Mouse (Mus musculus) left cerebral cortex, postnatal 4 days (tissue): ENCODE data around the gene Trim46. TPM values are rescaled to one million over a fixed set of nuclear protein-coding genes. Genes with fewer than 3 reads are reported as not detected.

Experiments
- microRNA-seq: library from miRNA; unstranded; fragments of <30 nt; microRNA quantifications from one replicate; pipeline ENCODE4 v1.2.0, GENCODE M21; 2022
- total RNA-seq, 2 experiments: library from RNA; stranded (reverse); gene quantifications; 2 replicates each; pipeline ENCODE4 v1.2.3; 2021

The Trim46 gene
- total RNA-seq, 2 experiments from 2014 or later: 128 to 133 TPM

Small RNA genes lying within 50 kb of the gene (microRNA-seq; reads per million reads assigned to microRNA genes)
- gene Mir92b: 5,777 reads per million, percentile 91 among the genes with 10 or more reads in this experiment

Other genes with a start within 250 kb of the Trim46 start
- gene Rusc1, start 153.0 kb downstream of the Trim46 start, total RNA-seq: 100 to 1,000 TPM; 189 to 196 TPM
- not detected for gene Gm43738, start 145.2 kb downstream of the Trim46 start, total RNA-seq
- gene Fdps, start 144.3 kb downstream of the Trim46 start, total RNA-seq: 100 to 1,000 TPM; 314 to 352 TPM
- gene Pklr, start 110.2 kb downstream of the Trim46 start, total RNA-seq: under 1 TPM; 0.14 to 0.66 TPM
- 10 to 100 TPM; 68.6 to 73.1 TPM for gene Hcn3, start 86.1 kb downstream of the Trim46 start, total RNA-seq
- gene Clk2, start 81.5 kb downstream of the Trim46 start, total RNA-seq: 10 to 100 TPM; 53.8 to 56.6 TPM
- gene Scamp3, start 68.8 kb downstream of the Trim46 start, total RNA-seq: 10 to 100 TPM; 85.3 to 89.7 TPM
- gene Fam189b, start 63.2 kb downstream of the Trim46 start, total RNA-seq: 10 to 100 TPM; 51.4 to 56.2 TPM
- 10 to 100 TPM; 61.3 to 62.2 TPM for gene Gba, start 43.4 kb downstream of the Trim46 start, total RNA-seq
- gene Thbs3, start 31.1 kb downstream of the Trim46 start, total RNA-seq: 100 to 1,000 TPM in 1 of 2 experiments, 10 to 100 TPM in 1; 99.0 to 109 TPM
- 100 to 1,000 TPM in 1 of 2 experiments, 10 to 100 TPM in 1; 99.1 to 106 TPM for gene Mtx1, start 19.2 kb downstream of the Trim46 start, total RNA-seq
- gene Muc1, start 17.3 kb downstream of the Trim46 start, total RNA-seq: 1 to 10 TPM; 1.0 to 2.0 TPM
- gene Krtcap2, start 343 bp downstream of the Trim46 start, total RNA-seq: 100 to 1,000 TPM in 1 of 2 experiments, 10 to 100 TPM in 1; 86.2 to 106 TPM
- 10 to 100 TPM; 54.0 to 59.7 TPM for gene Dpm3, start 13.0 kb upstream of the Trim46 start, total RNA-seq
- 10 to 100 TPM; 17.3 to 21.3 TPM for gene Slc50a1, start 24.3 kb upstream of the Trim46 start, total RNA-seq
- 1 to 10 TPM; 5.0 to 6.4 TPM for gene Efna1, start 34.8 kb upstream of the Trim46 start, total RNA-seq
- gene Efna3, start 76.7 kb upstream of the Trim46 start, total RNA-seq: 10 to 100 TPM; 64.7 to 66.2 TPM
- gene Efna4, start 91.7 kb upstream of the Trim46 start, total RNA-seq: 1 to 10 TPM; 5.7 to 7.4 TPM
- gene Adam15, start 103.7 kb upstream of the Trim46 start, total RNA-seq: 10 to 100 TPM; 84.1 to 91.0 TPM
- gene Dcst2, start 115.7 kb upstream of the Trim46 start, total RNA-seq: under 1 TPM; 0.74 to 0.92 TPM
- under 1 TPM; 0.22 to 0.97 TPM for gene Dcst1, start 118.9 kb upstream of the Trim46 start, total RNA-seq
- gene Zbtb7b, start 148.5 kb upstream of the Trim46 start, total RNA-seq: 1 to 10 TPM; 3.3 to 3.8 TPM
- 1 to 10 TPM in 1 of 2 experiments, under 1 TPM in 1; 0.54 to 4.5 TPM for gene Lenep, start 156.5 kb upstream of the Trim46 start, total RNA-seq
- gene Flad1, start 165.6 kb upstream of the Trim46 start, total RNA-seq: 10 to 100 TPM; 27.6 to 28.3 TPM
- 10 to 100 TPM; 19.6 to 22.3 TPM for gene Cks1b, start 172.1 kb upstream of the Trim46 start, total RNA-seq
- 10 to 100 TPM; 13.8 to 14.5 TPM for gene Shc1, start 172.1 kb upstream of the Trim46 start, total RNA-seq
- gene Pygo2, start 183.9 kb upstream of the Trim46 start, total RNA-seq: 10 to 100 TPM; 53.3 to 60.2 TPM
- 10 to 100 TPM; 17.1 to 17.5 TPM for gene Pbxip1, start 190.4 kb upstream of the Trim46 start, total RNA-seq
- gene Pmvk, start 208.2 kb upstream of the Trim46 start, total RNA-seq: 10 to 100 TPM; 43.7 to 53.4 TPM